Comparison of ENCODE assay signal across 25 mouse cellular contexts in genomic region chr5:72133906-72134305, GRCm38 (mm10). TPM values are rescaled to one million over a fixed set of nuclear protein-coding genes. Genes with fewer than 3 reads are reported as not detected.
A peak's percentile ranks its signal among the peaks of the same experiment; 100 is the strongest.
DNase-seq lines count a peak whose midpoint lies in the region; ATAC-seq and TF ChIP-seq lines count a peak whose summit lies in the region.
"Had no signal": no experiment of that assay in that cellular context is flagged by ENCODE, and none has a peak within 500 bp of the region (broad histone marks: within the 10 kb centered on the region; RNA-seq: fewer than 3 reads in every experiment).

No protein-coding gene starts in this region.

- H3K27ac ChIP-seq in midbrain, embryonic 11.5 days (ENCODE audit: low read depth, low read length): no peak overlapping the region
- no peak overlapping the region for H3K27ac ChIP-seq in midbrain, embryonic 15.5 days
- no peak overlapping the region for H3K27ac ChIP-seq in ES-E14 (ENCODE audit: insufficient read depth, low read depth, low read length, poor library complexity, severe bottlenecking)
- no peak overlapping the region for H3K27ac ChIP-seq in embryonic facial prominence, embryonic 10.5 days (replicated peaks)
- H3K27ac ChIP-seq: embryonic facial prominence, embryonic 12.5 days; forebrain, embryonic 10.5 days; forebrain, embryonic 12.5 days had no signal

- in situ Hi-C loops in ES-E14 (cut with MboI; ENCODE audit: low sequenced_read_pairs in 2 of 2, unreplicated experiment in 2 of 2): no loop called here

- H3K36me3 ChIP-seq in midbrain, embryonic 11.5 days (ENCODE audit: control insufficient read depth, insufficient read depth, low read length): no peaks in the 10 kb centered on the region
- no peaks in the 10 kb centered on the region for H3K36me3 ChIP-seq in midbrain, embryonic 15.5 days (replicated peaks)
- no peaks in the 10 kb centered on the region for H3K36me3 ChIP-seq in ES-E14 (ENCODE audit: control insufficient read depth, insufficient read depth, low read length, poor library complexity, severe bottlenecking)
- no peaks in the 10 kb centered on the region for H3K36me3 ChIP-seq in embryonic facial prominence, embryonic 10.5 days (replicated peaks)
- H3K36me3 ChIP-seq: embryonic facial prominence, embryonic 12.5 days; forebrain, embryonic 10.5 days; forebrain, embryonic 12.5 days had no signal

- H3K9ac ChIP-seq in midbrain, embryonic 11.5 days (ENCODE audit: low read length): no peak overlapping the region
- H3K9ac ChIP-seq in midbrain, embryonic 15.5 days: no peak overlapping the region
- no peak overlapping the region for H3K9ac ChIP-seq in ES-E14 (ENCODE audit: insufficient read depth, low read depth, low read length, poor library complexity, severe bottlenecking)
- H3K9ac ChIP-seq: embryonic facial prominence, embryonic 12.5 days; forebrain, embryonic 12.5 days had no signal

- H3K4me2 ChIP-seq in midbrain, embryonic 11.5 days: no peak overlapping the region
- no peak overlapping the region for H3K4me2 ChIP-seq in midbrain, embryonic 15.5 days
- H3K4me2 ChIP-seq: embryonic facial prominence, embryonic 12.5 days; forebrain, embryonic 12.5 days had no signal

- WGBS in midbrain, embryonic 11.5 days: 75% methylated on average over 2 of the region's 2 CpGs
- WGBS in midbrain, embryonic 15.5 days: 70% methylated on average over 2 of the region's 2 CpGs
- 55% methylated on average over 2 of the region's 2 CpGs for WGBS in embryonic facial prominence, embryonic 10.5 days

- DNase-seq in midbrain, embryonic 11.5 days (ENCODE audit: low spot score, missing footprints): peak; percentile 21
- DNase-seq in ES-E14 (ENCODE audit: low read depth, low spot score) (peak; percentile 27), ZHBTc4 (ENCODE audit: low read depth, low spot score) (peak; percentile 32)
- DNase-seq in embryonic facial prominence, embryonic 10.5 days (ENCODE audit: low spot score): no peak
- DNase-seq: adrenal gland, adult 2 months; adrenal gland, postnatal 10 days; adrenal gland, postnatal 25 days; B cell, adult 2 months; cerebellum, adult 11 months; cerebellum, adult 18-20 months; cerebellum, adult 8-10 months; cerebellum, adult 9-11 months; cerebellum, postnatal 14 days; cerebellum, postnatal 36 days; embryo, embryonic 11 days had no signal

- no peak for ATAC-seq in midbrain, embryonic 11.5 days (ENCODE audit: low FRiP score)
- ATAC-seq in midbrain, embryonic 15.5 days (replicated peaks): no peak
- ATAC-seq in erythroblast, adult 5-6 weeks (replicated peaks; ENCODE audit: low FRiP score, poor library complexity, severe bottlenecking): no peak
- ATAC-seq: CD4-positive, CD25-positive, alpha-beta regulatory T cell, adult 4 months; forebrain, embryonic 14.5 days; forebrain, embryonic 16.5 days had no signal

- H3K4me3 ChIP-seq in midbrain, embryonic 11.5 days (ENCODE audit: low read depth, low read length): no peak overlapping the region
- no peak overlapping the region for H3K4me3 ChIP-seq in midbrain, embryonic 15.5 days
- no peak overlapping the region for H3K4me3 ChIP-seq in ES-E14 (ENCODE audit: insufficient read depth in 1 of 2, low read depth in 1 of 2, low read length in 2 of 2, poor library complexity in 1 of 2, severe bottlenecking in 1 of 2)
- no peak overlapping the region for H3K4me3 ChIP-seq in embryonic facial prominence, embryonic 10.5 days
- H3K4me3 ChIP-seq: embryonic facial prominence, embryonic 12.5 days; erythroblast, embryonic 14.5 days; forebrain, embryonic 10.5 days; forebrain, embryonic 12.5 days had no signal

- H3K27me3 ChIP-seq in midbrain, embryonic 11.5 days (ENCODE audit: control insufficient read depth, insufficient read depth, low read length): no peaks in the 10 kb centered on the region
- H3K27me3 ChIP-seq in midbrain, embryonic 15.5 days (replicated peaks): no peaks in the 10 kb centered on the region
- no peaks in the 10 kb centered on the region for H3K27me3 ChIP-seq in embryonic facial prominence, embryonic 10.5 days (replicated peaks; ENCODE audit: low read depth, poor library complexity, severe bottlenecking)
- H3K27me3 ChIP-seq: CH12.LX; embryonic facial prominence, embryonic 12.5 days; forebrain, embryonic 12.5 days had no signal

- H3K9me3 ChIP-seq in midbrain, embryonic 11.5 days (ENCODE audit: control insufficient read depth, low read length): no peaks in the 10 kb centered on the region
- H3K9me3 ChIP-seq in midbrain, embryonic 15.5 days: no peaks in the 10 kb centered on the region
- H3K9me3 ChIP-seq in ES-E14 (ENCODE audit: control insufficient read depth, insufficient read depth, low read depth, low read length): no peaks in the 10 kb centered on the region
- H3K9me3 ChIP-seq in embryonic facial prominence, embryonic 10.5 days: no peaks in the 10 kb centered on the region
- H3K9me3 ChIP-seq: embryonic facial prominence, embryonic 12.5 days; forebrain, embryonic 10.5 days; forebrain, embryonic 12.5 days had no signal

- no peaks in the 10 kb centered on the region for H3K4me1 ChIP-seq in midbrain, embryonic 11.5 days (ENCODE audit: control insufficient read depth, insufficient read depth, low read length)
- no peaks in the 10 kb centered on the region for H3K4me1 ChIP-seq in midbrain, embryonic 15.5 days
- H3K4me1 ChIP-seq in ES-E14 (ENCODE audit: control insufficient read depth in 2 of 2, insufficient read depth in 2 of 2, low read length in 2 of 2, poor library complexity in 1 of 2): peaks cover 0 to 3% of the 10 kb centered on the region in 2 experiments; a peak in 2 of 4 replicates
- H3K4me1 ChIP-seq in embryonic facial prominence, embryonic 10.5 days: no peaks in the 10 kb centered on the region
- H3K4me1 ChIP-seq: embryonic facial prominence, embryonic 12.5 days; forebrain, embryonic 10.5 days; forebrain, embryonic 12.5 days had no signal

TF ChIP-seq in ES-E14, 5 proteins besides CTCF, POLR2A, EP300 and RAD21:
- TF ChIP-seq ZNF384 (IDR thresholded peaks at IDR 0.05; ENCODE audit: low read depth, low read length): 0 out of 2 replicates have a peak, but pooled peaks have one; percentile 34
- no peak for TF ChIP-seq MAFK (IDR thresholded peaks at IDR 0.05; ENCODE audit: insufficient read depth, low read depth, low read length)

RNA-seq across cellular contexts. Expression of gene Commd8, which starts 34.1 kb away (rescaled TPM):
- 210 and 233 TPM in 2 replicates for polyA plus RNA-seq in midbrain, embryonic 11.5 days (2014; fragmentation: Nextera tagmentation; extraction: Ambion mirVana)
- 126 and 133 TPM in 2 replicates for polyA plus RNA-seq in midbrain, embryonic 15.5 days (2015; fragmentation: Nextera tagmentation; extraction: Ambion mirVana)
- 32.2 and 52.2 TPM in 2 replicates for total RNA-seq in ES-E14 (2012; rRNA removed)
- total RNA-seq in erythroblast, adult 5-6 weeks (2015; ENCODE audit: low replicate concordance): 57.1 and 66.7 TPM in 2 replicates
- 28.7 and 59.9 TPM in 2 replicates for total RNA-seq in erythroblast, adult 5-6 weeks (2017; ENCODE audit: low replicate concordance)
- polyA plus RNA-seq in embryonic facial prominence, embryonic 10.5 days (2016; fragmentation: Nextera tagmentation; extraction: Ambion mirVana): 148 and 153 TPM in 2 replicates
